Mouse (Mus musculus) myocyte (in vitro differentiated cells): ENCODE results near the gene Hmga2.

Experiments used
- MYOD1 ChIP-seq, 3 experiments: IDR thresholded peaks; one replicate each; pipeline ENCODE4 v1.6.1; 2011; ENCODE audit warnings: control low read depth in 2 of 3, low read depth in 2 of 3, mild to moderate bottlenecking in 2 of 3, moderate library complexity in 1 of 3; ENCODE audit not compliant: insufficient read length in 2 of 3, control insufficient read depth in 1 of 3
- POLR2A ChIP-seq: IDR thresholded peaks from one replicate; pipeline ENCODE4 v1.6.1; 2011; ENCODE audit warnings: low read depth, mild to moderate bottlenecking, control low read depth, moderate library complexity; ENCODE audit not compliant: insufficient read length
- POLR2AphosphoS2 ChIP-seq: IDR thresholded peaks from one replicate; pipeline ENCODE4 v1.6.1; 2011; ENCODE audit warnings: low read depth, control low read depth; ENCODE audit not compliant: insufficient read length
- SRF ChIP-seq: IDR thresholded peaks from one replicate; pipeline ENCODE4 v1.6.1; 2011; ENCODE audit warnings: low read depth; ENCODE audit not compliant: control insufficient read depth, insufficient read length
- TCF12 ChIP-seq: IDR thresholded peaks from one replicate; pipeline ENCODE4 v1.6.1; 2011; ENCODE audit warnings: mild to moderate bottlenecking, control low read depth; ENCODE audit not compliant: poor library complexity, insufficient read depth, severe bottlenecking
- USF1 ChIP-seq: IDR thresholded peaks from one replicate; pipeline ENCODE4 v1.6.1; 2011; ENCODE audit warnings: low read depth, mild to moderate bottlenecking, control low read depth, moderate library complexity

- TF ChIP-seq POLR2AphosphoS2 (no peak), POLR2A (no peak), USF1 (no peak), MYOD1 (IDR thresholded peaks at IDR 0.05; ENCODE audit: control insufficient read depth in 1 of 3, insufficient read length in 2 of 3, low read depth in 2 of 3) (no peak), SRF (no peak), TCF12 (no peak)
These were observed 18.4 kb upstream of the Hmga2 start for GRCm38 (mm10) chr10:120494653-120495052.
